Mouse (Mus musculus): ENCODE data around the gene Anxa6. TPM values are rescaled to one million over a fixed set of nuclear protein-coding genes. Genes with fewer than 3 reads are reported as not detected.

The Anxa6 gene
- polyA plus RNA-seq, 1 experiment from 2014 or later = 42.3 TPM

DNA sequence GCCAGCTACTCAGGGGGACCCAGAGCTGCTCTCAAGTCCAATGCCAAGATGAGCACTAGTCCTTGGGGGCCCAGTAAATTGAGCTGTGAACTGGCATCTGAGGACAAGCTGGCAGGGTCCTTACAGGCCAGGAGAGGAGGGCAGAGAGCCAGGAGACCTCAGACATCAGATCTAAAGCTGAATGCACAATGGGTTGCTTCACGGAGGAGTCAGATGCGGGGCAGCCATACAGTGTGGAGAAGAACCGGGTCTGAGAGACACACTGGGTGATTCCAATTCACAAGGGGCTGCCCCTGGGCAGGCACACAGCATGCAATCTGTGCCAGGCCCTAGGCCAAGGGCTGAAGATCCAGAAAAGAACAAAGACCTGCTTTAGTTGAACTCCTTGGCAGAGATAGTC, 18.0 kb downstream of the Anxa6 start:
- WGBS = 45% methylated on average over 3 of the region's 3 CpGs
- Histone ChIP-seq H3K4me3 (ENCODE audit: low read depth, low read length) (no peak overlapping the region), H3K9me3 (ENCODE audit: control insufficient read depth, low read length) (no peaks in the 10 kb centered on the region), H3K27me3 (ENCODE audit: control insufficient read depth, insufficient read depth, low read length) (no peaks in the 10 kb centered on the region), H3K4me2 (ENCODE audit: low read depth, low read length) (no peak overlapping the region), H3K4me1 (ENCODE audit: control insufficient read depth, insufficient read depth, low read length) (no peaks in the 10 kb centered on the region), H3K27ac (ENCODE audit: low read depth, low read length) (peak overlapping the region; percentile 18; the same call in 1 of the 2 replicates), H3K9ac (replicated peaks; ENCODE audit: low read depth, low read length) (no peak overlapping the region), H3K36me3 (ENCODE audit: control insufficient read depth, insufficient read depth, low read length) (no peaks in the 10 kb centered on the region)
- peak; percentile 69; the same call in 1 of the 2 replicates for ATAC-seq (ENCODE audit: low read depth)

DNA sequence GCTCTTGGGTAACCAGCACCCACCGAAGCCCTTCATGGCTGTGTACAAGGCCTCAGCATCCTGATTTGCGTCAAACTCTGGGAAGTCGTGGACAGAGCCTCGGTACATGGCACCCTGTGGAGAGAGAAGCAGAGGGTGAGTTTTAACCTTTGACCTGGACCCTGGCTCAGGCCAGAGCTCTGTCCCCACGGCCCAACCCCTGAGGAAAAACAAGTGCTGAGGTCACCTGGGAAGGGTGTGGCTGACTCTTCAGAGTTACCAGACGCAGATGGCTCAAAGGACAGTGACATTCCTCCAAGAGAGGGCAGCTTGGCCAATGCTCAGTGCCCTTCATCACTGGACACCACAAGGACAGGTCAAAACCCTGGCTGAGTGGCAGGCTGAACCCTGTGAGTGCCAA, 19.4 kb downstream of the Anxa6 start:
- H3K4me3 ChIP-seq (ENCODE audit: low read depth, low read length) = no peak overlapping the region
- ATAC-seq (ENCODE audit: low read depth) = no peak
- WGBS = 77% methylated on average over 6 of the region's 6 CpGs
- H3K27me3 ChIP-seq (ENCODE audit: control insufficient read depth, insufficient read depth, low read length) = no peaks in the 10 kb centered on the region
- H3K27ac ChIP-seq (ENCODE audit: low read depth, low read length) = no peak overlapping the region
- H3K4me2 ChIP-seq (ENCODE audit: low read depth, low read length) = no peak overlapping the region
- H3K9me3 ChIP-seq (ENCODE audit: control insufficient read depth, low read length) = no peaks in the 10 kb centered on the region
- no peak overlapping the region for H3K9ac ChIP-seq (replicated peaks; ENCODE audit: low read depth, low read length)
- H3K36me3 ChIP-seq (ENCODE audit: control insufficient read depth, insufficient read depth, low read length) = no peaks in the 10 kb centered on the region
- no peaks in the 10 kb centered on the region for H3K4me1 ChIP-seq (ENCODE audit: control insufficient read depth, insufficient read depth, low read length)

DNA sequence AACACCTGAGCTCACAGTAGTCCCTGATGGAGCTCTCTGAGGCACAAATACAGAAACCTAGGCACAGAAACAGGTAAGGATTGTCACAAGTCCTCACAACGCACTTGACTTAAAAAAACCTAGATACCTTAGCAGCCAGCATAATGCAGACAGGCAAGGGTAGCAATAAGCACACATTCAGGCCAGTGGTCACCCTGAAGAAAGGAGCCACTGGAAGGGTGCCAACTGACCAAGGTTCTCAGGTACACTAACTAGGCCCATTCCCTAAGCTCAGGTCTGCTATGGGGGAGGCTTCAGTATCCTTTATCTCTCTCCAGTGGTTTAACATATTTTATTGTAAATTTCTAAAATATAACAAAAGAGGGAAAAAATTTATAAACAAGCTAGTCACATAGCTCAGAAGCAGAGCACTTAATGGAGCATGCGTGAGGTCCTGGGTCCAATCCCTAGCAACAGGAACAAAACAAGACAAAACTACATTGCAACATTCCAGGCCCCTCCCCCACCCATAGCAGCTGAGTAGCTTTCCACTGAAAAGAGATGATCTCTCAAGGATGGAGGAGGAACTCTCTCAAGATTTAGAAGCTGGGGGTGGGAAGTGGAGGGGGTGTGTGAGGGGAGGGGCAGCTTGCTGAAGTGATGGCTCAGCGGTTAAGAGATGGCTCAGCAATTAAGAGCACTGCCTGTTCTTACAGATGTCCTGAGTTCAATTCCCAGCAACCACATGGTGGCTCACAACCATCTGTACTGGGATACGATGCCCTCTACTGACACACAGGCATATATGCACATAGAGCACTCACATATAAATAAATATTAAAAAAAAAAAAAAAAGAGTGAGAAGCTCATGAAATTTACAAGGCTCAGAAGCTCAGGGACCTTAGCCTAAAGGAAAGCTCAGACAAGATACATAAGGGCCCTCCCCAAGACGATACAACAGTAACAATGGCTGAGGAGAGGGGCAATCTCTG, 20.4 kb downstream of the Anxa6 start:
- Histone ChIP-seq H3K9me3 (ENCODE audit: control insufficient read depth, low read length) (no peaks in the 10 kb centered on the region), H3K4me1 (ENCODE audit: control insufficient read depth, insufficient read depth, low read length) (no peaks in the 10 kb centered on the region), H3K9ac (replicated peaks; ENCODE audit: low read depth, low read length) (no peak overlapping the region), H3K36me3 (ENCODE audit: control insufficient read depth, insufficient read depth, low read length) (no peaks in the 10 kb centered on the region), H3K27ac (ENCODE audit: low read depth, low read length) (no peak overlapping the region), H3K4me2 (ENCODE audit: low read depth, low read length) (no peak overlapping the region), H3K4me3 (ENCODE audit: low read depth, low read length) (no peak overlapping the region), H3K27me3 (ENCODE audit: control insufficient read depth, insufficient read depth, low read length) (no peaks in the 10 kb centered on the region)
- WGBS = 70% methylated on average over 5 of the region's 5 CpGs
- no peak for ATAC-seq (ENCODE audit: low read depth)

DNA sequence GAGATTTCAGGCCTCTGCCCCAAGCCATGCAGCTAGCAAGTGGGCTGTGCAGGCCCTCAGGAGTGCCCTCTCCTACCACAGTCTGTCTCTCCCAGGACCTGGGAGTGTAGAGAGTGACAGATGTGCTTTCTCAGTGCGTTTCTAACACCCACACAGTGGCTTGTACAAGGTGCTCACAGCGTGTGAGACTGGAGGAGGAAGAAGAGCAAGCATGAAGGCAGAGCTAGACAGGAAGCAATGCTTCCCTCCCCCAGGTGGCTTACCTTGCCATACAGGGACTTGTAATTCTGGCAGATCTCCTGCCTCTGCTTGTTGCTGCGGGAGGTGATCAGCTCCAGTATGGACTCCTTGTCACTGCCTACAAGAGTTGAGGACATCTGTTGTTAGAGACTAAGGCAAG, 21.8 kb downstream of the Anxa6 start:
- no peaks in the 10 kb centered on the region for H3K4me1 ChIP-seq (ENCODE audit: control insufficient read depth, insufficient read depth, low read length)
- H3K9ac ChIP-seq (replicated peaks; ENCODE audit: low read depth, low read length) = no peak overlapping the region
- no peaks in the 10 kb centered on the region for H3K36me3 ChIP-seq (ENCODE audit: control insufficient read depth, insufficient read depth, low read length)
- H3K4me3 ChIP-seq (ENCODE audit: low read depth, low read length) = no peak overlapping the region
- WGBS = 91% methylated on average over 3 of the region's 3 CpGs
- no peak for ATAC-seq (ENCODE audit: low read depth)
- H3K4me2 ChIP-seq (ENCODE audit: low read depth, low read length) = no peak overlapping the region
- no peaks in the 10 kb centered on the region for H3K9me3 ChIP-seq (ENCODE audit: control insufficient read depth, low read length)
- no peaks in the 10 kb centered on the region for H3K27me3 ChIP-seq (ENCODE audit: control insufficient read depth, insufficient read depth, low read length)
- H3K27ac ChIP-seq (ENCODE audit: low read depth, low read length) = no peak overlapping the region

DNA sequence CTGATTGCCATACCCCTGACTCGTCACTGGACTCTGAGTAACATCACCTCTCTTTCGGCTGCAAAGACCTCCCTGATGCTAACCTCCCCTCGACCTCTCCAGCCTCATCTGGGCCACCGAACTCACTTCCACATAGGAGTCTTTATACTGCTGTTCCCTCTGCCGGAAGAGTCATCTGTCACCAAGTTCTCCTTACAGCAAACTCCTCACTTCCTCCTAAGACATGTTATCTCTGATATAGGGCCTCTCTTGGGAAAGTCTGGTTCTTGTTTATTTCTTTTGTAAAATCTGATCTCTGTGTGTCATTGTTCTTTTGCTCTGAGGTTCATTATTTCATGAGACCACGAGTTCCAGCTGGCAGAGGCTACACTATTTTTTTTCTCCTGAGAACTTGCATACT, 25.0 kb downstream of the Anxa6 start:
- Histone ChIP-seq H3K4me2 (ENCODE audit: low read depth, low read length) (no peak overlapping the region), H3K9ac (replicated peaks; ENCODE audit: low read depth, low read length) (no peak overlapping the region), H3K9me3 (ENCODE audit: control insufficient read depth, low read length) (no peaks in the 10 kb centered on the region), H3K27me3 (ENCODE audit: control insufficient read depth, insufficient read depth, low read length) (no peaks in the 10 kb centered on the region), H3K4me1 (ENCODE audit: control insufficient read depth, insufficient read depth, low read length) (no peaks in the 10 kb centered on the region), H3K4me3 (ENCODE audit: low read depth, low read length) (no peak overlapping the region), H3K36me3 (ENCODE audit: control insufficient read depth, insufficient read depth, low read length) (no peaks in the 10 kb centered on the region), H3K27ac (ENCODE audit: low read depth, low read length) (no peak overlapping the region)
- whole genome bisulfite sequencing = 86% methylated on average over 6 of the region's 6 CpGs
- no peak for ATAC-seq (ENCODE audit: low read depth)

DNA sequence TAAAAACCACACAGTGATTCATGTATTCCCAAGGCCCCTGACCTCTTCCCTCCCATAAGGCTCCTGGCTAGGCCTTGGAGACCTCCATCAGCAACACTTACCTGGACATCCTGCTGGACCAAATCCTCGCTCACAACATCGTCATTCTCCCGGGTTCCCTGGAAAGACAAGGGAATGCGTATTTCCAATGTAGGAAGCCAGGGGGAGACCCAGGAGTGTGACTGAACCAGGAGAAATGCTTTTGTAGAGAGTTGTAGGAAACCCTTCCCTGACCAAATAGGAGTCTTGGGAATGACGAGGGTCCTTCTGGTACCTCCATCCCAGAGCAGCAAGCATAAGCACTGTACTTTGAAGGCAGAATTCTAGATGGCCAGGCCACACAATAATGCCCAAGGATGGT, 27.6 kb downstream of the Anxa6 start:
- Histone ChIP-seq H3K36me3 (ENCODE audit: control insufficient read depth, insufficient read depth, low read length) (no peaks in the 10 kb centered on the region), H3K4me2 (ENCODE audit: low read depth, low read length) (no peak overlapping the region), H3K4me3 (ENCODE audit: low read depth, low read length) (no peak overlapping the region), H3K27ac (ENCODE audit: low read depth, low read length) (no peak overlapping the region), H3K4me1 (ENCODE audit: control insufficient read depth, insufficient read depth, low read length) (no peaks in the 10 kb centered on the region), H3K9ac (replicated peaks; ENCODE audit: low read depth, low read length) (no peak overlapping the region), H3K9me3 (ENCODE audit: control insufficient read depth, low read length) (no peaks in the 10 kb centered on the region), H3K27me3 (ENCODE audit: control insufficient read depth, insufficient read depth, low read length) (no peaks in the 10 kb centered on the region)
- no peak for ATAC-seq (ENCODE audit: low read depth)
- 85% methylated on average over 5 of the region's 5 CpGs for WGBS

DNA sequence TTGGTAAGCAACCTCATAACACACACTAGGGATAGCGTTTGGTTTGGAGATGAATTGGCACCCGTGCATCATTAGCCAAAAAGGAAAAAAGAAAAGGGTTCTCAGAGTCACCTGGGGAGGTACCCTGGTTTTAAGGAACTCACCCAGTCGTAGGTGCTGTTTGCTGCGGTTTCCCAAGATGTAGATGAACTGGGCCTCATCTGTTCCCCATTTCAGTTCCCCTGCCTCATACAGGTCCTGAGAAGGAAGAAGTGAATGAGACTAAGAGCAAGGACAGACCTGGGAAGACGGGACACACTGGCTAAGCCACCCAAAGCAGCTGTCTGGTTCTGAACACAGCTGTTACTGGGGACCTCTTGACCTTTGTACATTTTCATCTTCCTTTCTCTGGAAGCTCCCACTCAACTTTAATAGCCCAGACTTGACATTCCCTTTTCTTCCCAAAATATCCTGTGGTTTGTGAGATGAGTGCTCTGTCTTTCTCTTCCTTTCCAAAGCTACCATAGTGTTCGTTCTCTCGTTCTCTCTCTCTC, 28.2 kb downstream of the Anxa6 start:
- no peaks in the 10 kb centered on the region for H3K27me3 ChIP-seq (ENCODE audit: control insufficient read depth, insufficient read depth, low read length)
- no peaks in the 10 kb centered on the region for H3K9me3 ChIP-seq (ENCODE audit: control insufficient read depth, low read length)
- H3K4me1 ChIP-seq (ENCODE audit: control insufficient read depth, insufficient read depth, low read length) = no peaks in the 10 kb centered on the region
- H3K27ac ChIP-seq (ENCODE audit: low read depth, low read length) = no peak overlapping the region
- no peak overlapping the region for H3K4me3 ChIP-seq (ENCODE audit: low read depth, low read length)
- H3K36me3 ChIP-seq (ENCODE audit: control insufficient read depth, insufficient read depth, low read length) = no peaks in the 10 kb centered on the region
- H3K4me2 ChIP-seq (ENCODE audit: low read depth, low read length) = no peak overlapping the region
- WGBS = 91% methylated on average over 7 of the region's 7 CpGs
- no peak for ATAC-seq (ENCODE audit: low read depth)
- H3K9ac ChIP-seq (replicated peaks; ENCODE audit: low read depth, low read length) = no peak overlapping the region

DNA sequence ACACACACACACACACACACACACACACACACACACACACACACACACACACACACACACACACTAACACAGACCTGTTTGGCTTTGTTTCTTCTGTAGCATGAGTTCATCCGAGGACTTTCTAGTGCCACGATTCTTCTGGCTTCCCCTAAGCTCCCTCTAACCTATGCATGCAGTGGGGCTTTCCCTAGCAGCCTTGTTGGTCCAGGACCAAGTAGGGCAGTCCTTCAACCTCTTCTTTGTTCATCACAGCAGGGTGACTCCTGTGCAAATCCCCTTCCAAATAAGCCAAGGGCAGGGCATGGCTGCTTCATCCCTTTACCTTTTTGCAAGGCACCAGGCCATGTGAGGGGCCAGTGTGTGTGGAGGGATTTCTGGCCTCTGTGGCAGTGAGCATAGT, 34.5 kb downstream of the Anxa6 start:
- WGBS = 68% methylated on average over 2 of the region's 2 CpGs
- ATAC-seq (ENCODE audit: low read depth) = no peak
- Histone ChIP-seq H3K4me3 (ENCODE audit: low read depth, low read length) (no peak overlapping the region), H3K27ac (ENCODE audit: low read depth, low read length) (no peak overlapping the region), H3K4me1 (ENCODE audit: control insufficient read depth, insufficient read depth, low read length) (no peaks in the 10 kb centered on the region), H3K4me2 (ENCODE audit: low read depth, low read length) (no peak overlapping the region), H3K27me3 (ENCODE audit: control insufficient read depth, insufficient read depth, low read length) (no peaks in the 10 kb centered on the region), H3K9ac (replicated peaks; ENCODE audit: low read depth, low read length) (no peak overlapping the region), H3K9me3 (ENCODE audit: control insufficient read depth, low read length) (no peaks in the 10 kb centered on the region), H3K36me3 (ENCODE audit: control insufficient read depth, insufficient read depth, low read length) (no peaks in the 10 kb centered on the region; the same call in 1 of the 2 replicates)

DNA sequence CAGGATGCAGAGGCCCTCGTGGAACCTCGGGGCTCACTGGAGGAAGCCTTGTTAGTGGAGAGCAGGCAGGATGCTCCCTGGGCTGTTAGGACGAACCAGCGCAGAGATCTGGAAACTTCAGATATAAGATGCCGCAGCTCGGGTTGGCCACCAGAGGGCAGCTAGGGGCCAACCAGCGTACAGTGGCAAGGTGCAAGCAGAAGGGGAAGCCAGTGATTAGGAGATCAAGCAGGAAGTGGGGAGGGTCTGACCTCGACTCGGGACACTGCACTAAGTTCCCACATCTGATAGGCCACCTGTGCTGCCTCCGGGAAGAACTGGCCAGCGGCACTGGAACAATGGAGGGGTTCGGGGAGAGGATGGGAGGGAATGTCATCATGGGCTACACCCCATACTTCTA, 35.0 kb downstream of the Anxa6 start:
- H3K36me3 ChIP-seq (ENCODE audit: control insufficient read depth, insufficient read depth, low read length) = no peaks in the 10 kb centered on the region; the same call in 1 of the 2 replicates
- peak; percentile 71 for ATAC-seq (ENCODE audit: low read depth)
- H3K9me3 ChIP-seq (ENCODE audit: control insufficient read depth, low read length) = no peaks in the 10 kb centered on the region
- no peaks in the 10 kb centered on the region for H3K27me3 ChIP-seq (ENCODE audit: control insufficient read depth, insufficient read depth, low read length)
- H3K4me2 ChIP-seq (ENCODE audit: low read depth, low read length) = no peak overlapping the region
- no peak overlapping the region for H3K4me3 ChIP-seq (ENCODE audit: low read depth, low read length)
- 4% methylated on average over 12 of the region's 12 CpGs for WGBS
- no peak overlapping the region for H3K27ac ChIP-seq (ENCODE audit: low read depth, low read length)
- H3K4me1 ChIP-seq (ENCODE audit: control insufficient read depth, insufficient read depth, low read length) = no peaks in the 10 kb centered on the region
- no peak overlapping the region for H3K9ac ChIP-seq (replicated peaks; ENCODE audit: low read depth, low read length)
